8 mouse cellular contexts compared by ENCODE assay signal in genomic region chr19:47910117-47910618, GRCm38 (mm10). TPM values are rescaled to one million over a fixed set of nuclear protein-coding genes. Genes with fewer than 3 reads are reported as not detected.
DNase-seq lines count a peak whose midpoint lies in the region; ATAC-seq lines count a peak whose summit lies in the region.

No protein-coding gene starts in this region.

- whole genome bisulfite sequencing in hindbrain, embryonic 16.5 days = 42% methylated on average over 4 of the region's 4 CpGs
- WGBS in midbrain, embryonic 14.5 days = 34% methylated on average over 4 of the region's 4 CpGs

- H3K4me2 ChIP-seq in hindbrain, embryonic 16.5 days (ENCODE audit: low read length) = peak overlapping the region; percentile 55
- H3K4me2 ChIP-seq in midbrain, embryonic 14.5 days (ENCODE audit: low read length) = peak overlapping the region; percentile 55

- ATAC-seq in erythroblast, adult 5-6 weeks (replicated peaks; ENCODE audit: low FRiP score, poor library complexity, severe bottlenecking) = no peak
- ATAC-seq in hindbrain, embryonic 16.5 days = no peak
- peak; percentile 9; the same call in 1 of the 2 replicates for ATAC-seq in midbrain, embryonic 14.5 days (ENCODE audit: low FRiP score, low TSS enrichment)

- H3K36me3 ChIP-seq in erythroblast, embryonic 14.5 days (ENCODE audit: control insufficient read depth) = peaks cover 23% of the 10 kb centered on the region
- H3K36me3 ChIP-seq in hindbrain, embryonic 16.5 days (ENCODE audit: control insufficient read depth, insufficient read depth, low read length) = no peaks in the 10 kb centered on the region
- no peaks in the 10 kb centered on the region for H3K36me3 ChIP-seq in midbrain, embryonic 14.5 days (ENCODE audit: control insufficient read depth, insufficient read depth, low read length)

- peaks cover 56% of the 10 kb centered on the region for H3K4me1 ChIP-seq in erythroblast, embryonic 14.5 days (ENCODE audit: control insufficient read depth)
- H3K4me1 ChIP-seq in hindbrain, embryonic 16.5 days (ENCODE audit: control insufficient read depth, insufficient read depth, low read depth, low read length) = peaks cover 10% of the 10 kb centered on the region
- peaks cover 20% of the 10 kb centered on the region for H3K4me1 ChIP-seq in midbrain, embryonic 14.5 days (ENCODE audit: control insufficient read depth, insufficient read depth, low read length)

- peak; percentile 75 for DNase-seq in T-cell, adult 2 months (ENCODE audit: low spot score)
- no peak for DNase-seq in midbrain, embryonic 14.5 days
- DNase-seq in embryo, embryonic 10 days (ENCODE audit: low spot score) = no peak
- DNase-seq in adipocyte (ENCODE audit: low spot score) = no peak
- DNase-seq in urinary bladder, postnatal 10 days (ENCODE audit: low spot score) = no peak

- peak overlapping the region; percentile 61; the same call in 1 of the 2 replicates for H3K9ac ChIP-seq in hindbrain, embryonic 16.5 days (ENCODE audit: low read depth, low read length)
- H3K9ac ChIP-seq in midbrain, embryonic 14.5 days (replicated peaks; ENCODE audit: low read length) = peak overlapping the region; percentile 65

- H3K27ac ChIP-seq in hindbrain, embryonic 16.5 days (ENCODE audit: low read depth, low read length) = peak overlapping the region; percentile 76
- peak overlapping the region; percentile 95 for H3K27ac ChIP-seq in midbrain, embryonic 14.5 days (replicated peaks; ENCODE audit: low read depth, low read length)

- peak overlapping the region; percentile 54 for H3K4me3 ChIP-seq in erythroblast, embryonic 14.5 days (replicated peaks)
- H3K4me3 ChIP-seq in hindbrain, embryonic 16.5 days (ENCODE audit: low read length) = no peak overlapping the region
- H3K4me3 ChIP-seq in midbrain, embryonic 14.5 days (replicated peaks; ENCODE audit: low read depth, low read length) = peak overlapping the region; percentile 19; the same call in 1 of the 2 replicates

- H3K27me3 ChIP-seq in erythroblast, embryonic 14.5 days (ENCODE audit: control insufficient read depth) = no peaks in the 10 kb centered on the region
- H3K27me3 ChIP-seq in hindbrain, embryonic 16.5 days (replicated peaks; ENCODE audit: control insufficient read depth, insufficient read depth, low read length) = no peaks in the 10 kb centered on the region
- no peaks in the 10 kb centered on the region for H3K27me3 ChIP-seq in midbrain, embryonic 14.5 days (ENCODE audit: control insufficient read depth, insufficient read depth, low read length)

- H3K9me3 ChIP-seq in erythroblast, embryonic 14.5 days (ENCODE audit: control insufficient read depth, low read length) = no peaks in the 10 kb centered on the region
- H3K9me3 ChIP-seq in hindbrain, embryonic 16.5 days (ENCODE audit: control insufficient read depth, low read length) = no peaks in the 10 kb centered on the region
- H3K9me3 ChIP-seq in midbrain, embryonic 14.5 days (ENCODE audit: control insufficient read depth, low read length) = no peaks in the 10 kb centered on the region

RNA-seq across cellular contexts. Expression of gene Cfap43, which starts 8.9 kb away (rescaled TPM):
- polyA plus RNA-seq in erythroblast, embryonic 14.5 days (2012) = not detected in 2 replicates
- not detected in 2 replicates for total RNA-seq in erythroblast, adult 5-6 weeks (2015; ENCODE audit: low replicate concordance)
- not detected in 2 replicates for total RNA-seq in erythroblast, adult 5-6 weeks (2017; ENCODE audit: low replicate concordance)
- 2.9 and 3.0 TPM in 2 replicates for polyA plus RNA-seq in hindbrain, embryonic 16.5 days (2015; fragmentation: Nextera tagmentation; extraction: Ambion mirVana)
- 0.47 and 0.77 TPM in 2 replicates for polyA plus RNA-seq in midbrain, embryonic 14.5 days (2014; fragmentation: Nextera tagmentation; extraction: Ambion mirVana)

RNA-seq across cellular contexts. Expression of gene Itprip, which starts 8.9 kb away (rescaled TPM):
- polyA plus RNA-seq in erythroblast, embryonic 14.5 days (2012) = 0.18 and 0.23 TPM in 2 replicates
- total RNA-seq in erythroblast, adult 5-6 weeks (2015; ENCODE audit: low replicate concordance) = 4.6 and 19.0 TPM in 2 replicates
- 3.1 and 7.2 TPM in 2 replicates for total RNA-seq in erythroblast, adult 5-6 weeks (2017; ENCODE audit: low replicate concordance)
- polyA plus RNA-seq in hindbrain, embryonic 16.5 days (2015; fragmentation: Nextera tagmentation; extraction: Ambion mirVana) = 4.4 and 4.9 TPM in 2 replicates
- 3.4 and 5.2 TPM in 2 replicates for polyA plus RNA-seq in midbrain, embryonic 14.5 days (2014; fragmentation: Nextera tagmentation; extraction: Ambion mirVana)

RNA-seq across cellular contexts. Expression of gene Cfap58, which starts 27.3 kb away (rescaled TPM):
- not detected in 2 replicates for polyA plus RNA-seq in erythroblast, embryonic 14.5 days (2012)
- not detected in 2 replicates for total RNA-seq in erythroblast, adult 5-6 weeks (2015; ENCODE audit: low replicate concordance)
- not detected in 2 replicates for total RNA-seq in erythroblast, adult 5-6 weeks (2017; ENCODE audit: low replicate concordance)
- 0.60 and 0.88 TPM in 2 replicates for polyA plus RNA-seq in hindbrain, embryonic 16.5 days (2015; fragmentation: Nextera tagmentation; extraction: Ambion mirVana)
- 0.47 and 0.89 TPM in 2 replicates for polyA plus RNA-seq in midbrain, embryonic 14.5 days (2014; fragmentation: Nextera tagmentation; extraction: Ambion mirVana)

RNA-seq across cellular contexts. Expression of gene Gsto2, which starts 44.8 kb away (rescaled TPM):
- not detected in 2 replicates for polyA plus RNA-seq in erythroblast, embryonic 14.5 days (2012)
- total RNA-seq in erythroblast, adult 5-6 weeks (2015; ENCODE audit: low replicate concordance) = not detected in 2 replicates
- total RNA-seq in erythroblast, adult 5-6 weeks (2017; ENCODE audit: low replicate concordance) = not detected in 2 replicates
- polyA plus RNA-seq in hindbrain, embryonic 16.5 days (2015; fragmentation: Nextera tagmentation; extraction: Ambion mirVana) = 1.2 and 1.4 TPM in 2 replicates
- polyA plus RNA-seq in midbrain, embryonic 14.5 days (2014; fragmentation: Nextera tagmentation; extraction: Ambion mirVana) = 1.0 and 1.2 TPM in 2 replicates

RNA-seq across cellular contexts. Expression of gene Gsto1, which starts 55.4 kb away (rescaled TPM):
- polyA plus RNA-seq in erythroblast, embryonic 14.5 days (2012) = 3.0 and 3.1 TPM in 2 replicates
- 63.7 and 66.9 TPM in 2 replicates for total RNA-seq in erythroblast, adult 5-6 weeks (2015; ENCODE audit: low replicate concordance)
- total RNA-seq in erythroblast, adult 5-6 weeks (2017; ENCODE audit: low replicate concordance) = 18.0 and 37.7 TPM in 2 replicates
- 136 and 148 TPM in 2 replicates for polyA plus RNA-seq in hindbrain, embryonic 16.5 days (2015; fragmentation: Nextera tagmentation; extraction: Ambion mirVana)
- polyA plus RNA-seq in midbrain, embryonic 14.5 days (2014; fragmentation: Nextera tagmentation; extraction: Ambion mirVana) = 115 and 150 TPM in 2 replicates
